Mouse (Mus musculus) c-Kit-positive CD71-negative TER-119-negative erythroid progenitor cells, embryonic 14.5 days (primary cell): Measurements from ENCODE around the gene Gm36864.

Source experiments
- DNase-seq: peaks from one replicate; pipeline ENCODE4 v3.0.0-alpha.2; 2013; ENCODE audit warnings: low read depth

Gene Gm36864

DNA sequence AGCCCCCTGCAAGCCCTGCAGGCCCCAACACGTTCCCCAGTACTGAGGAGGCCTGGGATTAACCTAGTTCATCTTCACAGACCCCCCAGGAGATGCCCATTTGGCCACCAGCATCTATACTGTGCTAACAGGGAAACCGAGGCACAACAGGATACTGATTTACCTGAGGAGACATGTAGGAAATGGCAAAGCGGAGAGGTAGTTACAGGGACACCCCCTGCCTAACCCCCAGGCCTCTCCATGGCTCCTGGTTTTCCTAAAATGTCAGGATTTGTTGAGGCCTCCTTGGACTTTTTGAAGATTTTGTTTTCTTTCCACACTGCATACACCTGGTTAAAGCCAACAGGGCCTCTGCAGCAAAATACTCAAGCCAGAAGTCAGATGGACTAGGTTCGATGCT is 21.3 kb downstream of the Gm36864 start, which contains the start of gene Acp4:
Gene Acp4 (minus strand): TSS at position 101 of the 400 bp plus-strand sequence.
- DNase-seq: no peak

- DNase-seq: no peak
These were observed 24.4 kb downstream of the Gm36864 start for GRCm38 (mm10) chr7:44260410-44260809.

DNA sequence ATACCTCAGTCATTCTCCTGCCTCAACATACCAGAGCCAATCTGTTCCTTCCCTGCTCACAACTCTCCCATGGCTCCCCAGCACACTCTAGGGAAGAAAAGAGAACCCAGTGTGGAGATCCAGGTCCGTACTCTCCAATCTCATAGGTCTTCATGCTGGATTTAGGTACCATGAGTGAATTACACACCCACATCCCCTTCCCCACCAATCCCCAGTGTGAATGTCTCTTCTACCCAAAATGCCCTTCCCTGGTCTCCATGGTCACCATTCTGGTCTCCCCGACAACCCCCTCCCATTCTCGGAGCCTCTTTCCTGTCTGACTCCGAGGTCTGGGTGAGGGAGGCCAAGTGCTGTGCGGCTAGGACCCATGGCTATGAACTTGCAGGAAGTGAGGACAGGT is 25.2 kb downstream of the Gm36864 start, which contains the start of gene Gm15517:
Gene Gm15517 (plus strand): TSS at position 301 of the 400 bp plus-strand sequence.
- no peak for DNase-seq

DNA sequence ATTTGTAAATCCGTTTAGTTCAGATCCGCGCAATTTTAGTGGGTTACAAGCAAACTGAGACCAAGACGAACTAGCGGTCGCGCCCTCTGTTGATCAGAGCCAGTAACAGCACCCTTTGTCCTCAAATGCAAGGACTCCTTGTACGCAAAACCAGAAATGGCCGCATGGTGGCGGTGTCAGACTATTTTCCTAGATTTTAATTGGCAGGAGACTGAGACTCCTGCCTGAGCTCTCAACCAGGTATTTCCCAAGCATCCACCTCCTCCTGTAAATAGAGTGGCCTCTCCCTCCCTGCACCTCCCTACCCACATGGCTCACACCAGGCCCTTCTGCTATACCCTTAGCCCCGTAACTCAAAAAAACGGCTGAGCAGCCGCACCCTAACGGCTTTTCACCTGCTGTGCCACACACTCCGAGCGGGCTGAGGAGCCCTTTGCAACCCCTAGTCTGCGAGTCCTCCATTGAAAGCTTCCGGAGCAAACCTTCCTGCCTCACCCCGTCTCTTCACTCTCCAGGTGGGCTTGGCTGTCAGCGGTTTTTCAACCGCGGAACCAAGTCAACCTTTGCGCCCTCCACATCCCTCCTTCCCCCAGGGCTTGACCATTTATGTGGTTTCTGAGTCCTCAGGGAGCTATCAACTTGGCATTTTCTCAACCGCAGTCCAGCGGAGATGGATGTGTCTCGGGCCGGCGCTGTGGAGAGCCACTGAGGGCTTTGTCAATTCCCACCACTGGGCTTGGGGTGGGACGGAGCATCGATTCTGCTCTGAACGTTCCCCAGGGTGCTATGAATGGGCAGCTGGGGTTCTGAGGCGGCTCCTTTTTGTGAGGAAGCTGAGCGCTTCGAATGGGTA is 27.0 kb downstream of the Gm36864 start:
- DNase-seq: peak; percentile 93

DNA sequence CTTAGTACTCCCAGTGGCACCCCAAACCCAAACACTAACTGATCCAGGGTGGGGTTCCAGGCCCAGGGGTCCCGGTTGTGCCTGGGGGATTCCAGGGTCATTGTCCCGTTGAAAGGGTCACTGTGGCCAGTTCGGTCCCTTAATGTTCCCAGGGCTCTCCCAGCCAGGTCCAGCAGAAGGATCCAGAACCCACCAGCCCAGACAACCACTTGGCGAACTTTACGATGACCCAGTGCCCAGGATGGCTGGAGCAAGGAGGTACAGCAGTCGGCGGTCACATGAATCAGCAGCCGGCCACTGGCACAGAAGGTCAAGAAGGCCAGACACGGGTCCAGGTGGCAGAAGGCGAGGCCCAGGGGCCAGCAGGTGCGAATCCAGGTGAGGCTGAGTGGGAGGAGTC is 32.1 kb downstream of the Gm36864 start:
- no peak for DNase-seq

DNA sequence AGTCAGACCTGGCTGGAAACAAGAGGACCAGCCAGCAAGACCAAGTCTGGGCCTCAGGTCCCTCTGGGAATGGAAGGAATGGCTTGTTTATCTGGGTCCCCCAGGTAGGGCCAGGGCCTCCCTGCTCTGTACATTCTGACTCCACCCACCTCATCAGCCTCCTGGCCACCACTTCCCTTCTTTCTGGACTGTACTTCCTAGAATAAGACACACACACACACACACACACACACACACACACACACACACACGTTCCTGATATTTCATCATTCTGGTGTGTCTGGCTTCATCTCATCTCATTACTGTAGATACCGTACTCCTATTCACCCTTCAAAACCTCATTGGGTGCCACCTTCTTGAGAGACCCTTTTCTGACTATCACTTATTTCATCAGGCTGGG is 33.4 kb downstream of the Gm36864 start:
- DNase-seq: no peak

GRCm38 (mm10) chr7:44271309-44271708 is 35.3 kb downstream of the Gm36864 start:
- no peak for DNase-seq

- no peak for DNase-seq
These were observed 36.6 kb downstream of the Gm36864 start for GRCm38 (mm10) chr7:44272546-44272945.

- no peak for DNase-seq
These were observed 37.5 kb downstream of the Gm36864 start for GRCm38 (mm10) chr7:44273446-44273845.

DNA sequence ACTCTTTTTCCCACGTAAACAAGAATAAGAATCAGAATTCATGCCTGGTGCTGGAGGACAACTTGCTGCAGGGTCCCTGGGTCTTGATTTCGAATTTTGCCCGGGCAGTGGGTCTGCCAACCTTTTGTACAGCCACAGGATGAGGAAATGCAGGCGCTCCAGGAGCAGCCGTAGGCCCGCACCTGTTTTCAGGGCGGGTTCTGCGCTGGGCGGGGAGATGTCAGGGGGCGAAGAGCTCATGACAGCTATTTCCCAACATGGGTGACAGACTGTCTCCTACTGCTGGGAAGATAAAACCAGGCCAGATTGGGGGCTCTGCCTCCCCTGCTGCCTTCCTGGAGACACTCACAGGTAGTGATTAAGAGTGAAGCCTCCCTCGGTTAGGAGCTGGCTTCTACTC is 38.1 kb downstream of the Gm36864 start:
- no peak for DNase-seq

DNA sequence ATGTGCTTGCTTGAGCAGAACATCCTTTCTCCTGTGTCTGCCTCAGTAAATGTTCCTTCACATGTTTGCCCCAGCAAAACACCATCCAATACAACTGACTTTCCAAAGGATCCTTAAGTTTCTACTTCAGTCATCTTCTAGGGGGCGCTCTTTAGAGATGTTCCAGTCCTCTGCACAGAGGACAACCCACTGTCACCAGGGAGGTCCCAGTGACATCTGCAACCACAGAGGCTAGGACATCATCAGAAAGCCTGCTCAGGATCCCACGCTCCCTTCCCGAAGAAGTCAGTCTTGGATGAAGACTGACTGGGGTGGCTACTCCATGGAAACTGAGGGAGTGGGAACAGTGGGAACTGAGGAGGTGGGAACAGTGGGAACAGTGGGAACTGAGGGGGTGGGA is 39.6 kb downstream of the Gm36864 start:
- DNase-seq: no peak

DNA sequence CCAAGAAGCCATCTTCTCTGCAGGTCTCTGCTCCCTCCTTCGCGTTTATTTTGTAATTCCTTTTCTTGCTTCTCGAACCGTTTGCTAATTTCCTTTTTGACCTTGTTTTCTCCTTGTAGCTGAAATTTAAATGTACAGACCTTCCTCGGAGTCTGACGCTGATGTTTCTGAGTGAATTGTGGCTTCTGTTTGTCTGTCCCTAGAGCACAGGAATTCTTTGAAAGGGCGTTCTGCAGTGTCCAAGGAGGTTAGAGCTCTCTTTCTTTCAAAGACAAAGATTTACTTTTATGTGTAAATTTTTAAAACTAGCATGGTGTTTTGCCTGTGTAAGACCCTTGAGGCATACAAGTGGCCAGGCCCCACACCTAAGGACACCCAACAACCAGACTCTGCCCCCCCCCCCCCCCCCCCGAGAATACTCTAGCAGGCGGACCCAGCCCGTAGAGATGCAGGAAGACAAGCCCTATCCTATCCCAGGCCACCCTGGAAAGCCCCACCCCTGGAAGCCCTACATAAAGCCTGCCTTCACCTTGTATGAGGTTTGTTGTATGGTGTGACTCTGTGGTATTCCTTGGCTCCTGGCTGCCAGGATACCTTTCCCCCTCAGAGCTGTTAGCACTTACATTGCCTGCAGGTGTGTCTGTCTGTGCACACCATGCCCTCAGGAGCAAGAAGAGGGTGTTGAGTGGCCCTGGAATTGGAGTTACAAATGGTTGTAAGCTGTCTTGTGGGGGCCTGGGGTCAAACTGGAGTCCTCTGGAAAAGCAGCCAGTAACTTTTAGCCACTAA is 40.7 kb downstream of the Gm36864 start:
- DNase-seq: no peak

- peak; percentile 23 for DNase-seq
These were observed 41.3 kb downstream of the Gm36864 start for GRCm38 (mm10) chr7:44277250-44277622.

DNA sequence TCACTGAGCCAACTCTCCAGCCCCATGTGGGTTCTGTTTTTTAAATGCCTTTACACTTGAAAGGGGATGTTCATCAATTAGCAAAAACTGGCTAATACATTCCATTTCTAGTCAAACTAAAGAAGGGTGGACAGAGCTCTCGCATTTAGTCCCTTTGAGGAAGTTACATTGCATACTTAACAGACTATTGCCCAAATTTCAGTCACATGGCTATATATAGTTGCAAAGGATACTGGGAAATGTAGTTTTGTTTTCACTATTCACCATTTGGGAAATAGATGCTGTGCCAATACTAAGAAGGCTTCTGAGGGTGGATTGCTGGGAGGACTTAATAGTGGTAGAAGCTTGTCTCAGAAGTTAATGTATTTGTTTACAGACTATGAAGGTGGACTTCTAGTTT is 45.0 kb downstream of the Gm36864 start:
- no peak for DNase-seq

- DNase-seq: no peak
These were observed 45.6 kb downstream of the Gm36864 start for GRCm38 (mm10) chr7:44281586-44281985.

DNA sequence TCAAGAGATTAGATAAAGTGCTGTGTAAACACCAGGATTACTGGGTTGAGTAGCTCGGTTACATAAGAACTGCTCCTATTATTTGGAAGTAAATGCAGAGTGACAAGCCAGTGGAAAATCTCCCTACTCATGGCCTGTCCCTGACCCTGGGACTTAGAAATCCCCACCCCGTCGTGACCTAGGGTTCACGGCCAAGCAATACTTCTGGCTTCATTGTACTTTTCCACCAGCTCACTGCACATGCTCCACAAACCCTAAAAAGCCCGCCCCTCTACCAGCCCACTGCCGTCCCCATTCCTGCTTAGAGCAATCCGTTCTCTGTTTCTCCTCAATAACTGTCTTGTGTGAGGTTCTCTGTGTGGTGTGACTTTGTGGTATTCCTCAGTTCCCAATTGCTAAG is 51.8 kb downstream of the Gm36864 start:
- DNase-seq: no peak

GRCm38 (mm10) chr7:44290986-44291385 is 55.0 kb downstream of the Gm36864 start:
- no peak for DNase-seq

DNA sequence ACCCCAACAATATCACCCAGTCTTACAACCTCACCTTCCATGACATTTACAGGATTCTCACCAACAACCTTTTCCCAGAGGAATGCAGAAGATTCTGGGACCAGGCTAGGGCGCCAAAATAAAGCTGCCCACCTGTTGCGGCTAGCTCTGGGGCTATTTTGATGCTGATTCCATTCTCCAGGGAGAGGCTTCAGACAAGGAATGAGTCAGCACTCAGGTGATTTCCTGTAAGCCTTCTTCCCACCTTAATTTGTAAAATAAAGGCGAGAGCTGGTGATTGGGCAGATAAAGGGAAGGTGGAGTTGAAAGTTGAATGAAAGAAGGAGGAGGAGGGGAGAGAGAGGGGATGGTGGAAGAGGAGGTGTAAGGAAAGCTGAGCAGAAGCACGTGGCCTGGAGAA is 55.4 kb downstream of the Gm36864 start:
- no peak for DNase-seq
